Mouse (Mus musculus): ENCODE data around the gene Gm5089.

The Gm5089 gene

GRCm38 (mm10) chr14:122477971-122478573 is 27.2 kb upstream of the Gm5089 start:
- DNase-seq, result no peak

- peak in 1 of 2 experiments; percentile 51 for DNase-seq
Observed at GRCm38 (mm10) chr14:122477261-122477671, 26.4 kb upstream of the Gm5089 start.

GRCm38 (mm10) chr14:122476822-122477215 is 25.9 kb upstream of the Gm5089 start:
- DNase-seq, result no peak

- peak in 1 of 2 experiments; percentile 66 for DNase-seq
Observed at GRCm38 (mm10) chr14:122476041-122476821, 25.3 kb upstream of the Gm5089 start.

GRCm38 (mm10) chr14:122475557-122476040 is 24.7 kb upstream of the Gm5089 start:
- DNase-seq, result no peak

- DNase-seq, result peak; percentile 94 to 97
Observed at GRCm38 (mm10) chr14:122474891-122475556, 24.1 kb upstream of the Gm5089 start, which contains the start of gene Zic2. Gene Zic2 (plus strand): TSS chr14:122475435.

- DNase-seq, result peak; percentile 88 to 93
Observed at GRCm38 (mm10) chr14:122474041-122474890, 23.4 kb upstream of the Gm5089 start.

- DNase-seq, result peak; percentile 45 to 61
Observed at GRCm38 (mm10) chr14:122473211-122473751, 22.4 kb upstream of the Gm5089 start.

GRCm38 (mm10) chr14:122472647-122473046 is 21.7 kb upstream of the Gm5089 start:
- DNase-seq, result peak in 1 of 2 experiments; percentile 48

- DNase-seq, result peak; percentile 45 to 67
Observed at GRCm38 (mm10) chr14:122472161-122472560, 21.2 kb upstream of the Gm5089 start.

DNA sequence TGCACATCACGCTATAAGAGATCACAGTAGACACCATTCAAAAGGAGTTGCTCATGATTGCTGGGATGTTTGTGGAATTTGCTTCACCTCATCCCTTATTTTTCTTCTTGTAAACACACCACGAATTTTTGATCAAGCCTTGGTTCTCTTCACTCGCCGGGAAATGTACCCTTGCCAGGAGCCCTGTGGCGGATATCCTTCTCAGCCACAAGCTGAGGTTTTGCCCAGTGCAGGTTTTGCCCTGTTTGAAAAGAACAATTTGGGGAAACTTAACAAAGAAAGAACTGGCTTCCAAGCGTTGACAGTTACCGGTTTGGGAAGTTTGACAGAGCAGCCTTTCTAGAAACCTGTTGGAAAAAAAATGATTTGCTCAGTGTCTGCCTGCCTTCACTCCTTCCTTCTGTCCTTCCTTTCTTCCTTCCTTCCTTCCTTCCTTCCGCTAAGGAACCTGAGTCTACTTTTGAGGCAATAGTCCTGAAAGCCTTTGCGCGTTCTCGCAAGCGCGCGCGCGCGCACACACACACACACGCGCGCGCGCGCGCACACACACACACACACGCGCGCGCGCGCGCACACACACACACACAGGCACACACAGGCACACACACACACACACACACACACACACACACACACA is 20.7 kb upstream of the Gm5089 start:
- DNase-seq, result peak; percentile 53 to 78

DNA sequence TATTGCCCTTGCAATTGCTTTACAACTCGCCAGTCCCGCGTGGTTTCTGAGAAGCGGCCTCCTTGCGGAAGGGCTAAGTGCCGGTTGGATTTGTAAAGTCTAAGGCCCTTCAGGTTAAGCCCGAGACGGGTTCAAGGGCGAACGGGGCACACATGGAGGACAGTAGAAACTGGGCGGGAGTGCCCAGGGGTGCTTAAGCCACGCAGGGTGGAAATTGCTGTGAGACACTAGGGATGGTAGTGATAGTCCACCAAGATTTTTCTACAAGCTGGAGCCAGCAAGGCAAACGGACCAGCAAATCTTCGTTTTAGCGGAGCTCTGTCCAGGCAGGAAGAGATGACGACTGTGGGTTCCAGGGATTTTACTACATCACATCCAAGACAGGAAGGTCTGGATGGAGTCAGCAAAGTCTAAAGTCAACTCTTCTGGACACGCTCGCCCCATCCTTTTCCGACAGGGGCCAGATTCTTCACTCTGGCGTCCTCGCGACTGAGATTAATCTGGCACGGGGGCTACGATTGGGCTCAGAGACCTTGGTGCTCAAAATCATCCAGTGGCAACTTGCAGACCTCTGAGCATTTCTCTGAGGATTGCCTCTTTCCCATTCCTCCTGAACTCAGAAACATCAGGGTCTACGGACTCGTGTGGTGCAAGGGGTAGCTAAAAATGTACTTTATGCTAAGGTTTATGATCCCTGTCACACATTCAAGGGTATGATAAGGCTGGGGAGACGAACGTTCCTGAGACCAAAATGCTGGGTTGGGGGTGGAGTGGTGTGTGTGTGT is 18.2 kb upstream of the Gm5089 start:
- peak; percentile 47 to 69 for DNase-seq

- DNase-seq, result peak; percentile 54 to 65
Observed at GRCm38 (mm10) chr14:122467926-122468841, 17.3 kb upstream of the Gm5089 start.

GRCm38 (mm10) chr14:122466756-122467362 is 15.9 kb upstream of the Gm5089 start:
- DNase-seq, result peak in 1 of 2 experiments; percentile 18

DNA sequence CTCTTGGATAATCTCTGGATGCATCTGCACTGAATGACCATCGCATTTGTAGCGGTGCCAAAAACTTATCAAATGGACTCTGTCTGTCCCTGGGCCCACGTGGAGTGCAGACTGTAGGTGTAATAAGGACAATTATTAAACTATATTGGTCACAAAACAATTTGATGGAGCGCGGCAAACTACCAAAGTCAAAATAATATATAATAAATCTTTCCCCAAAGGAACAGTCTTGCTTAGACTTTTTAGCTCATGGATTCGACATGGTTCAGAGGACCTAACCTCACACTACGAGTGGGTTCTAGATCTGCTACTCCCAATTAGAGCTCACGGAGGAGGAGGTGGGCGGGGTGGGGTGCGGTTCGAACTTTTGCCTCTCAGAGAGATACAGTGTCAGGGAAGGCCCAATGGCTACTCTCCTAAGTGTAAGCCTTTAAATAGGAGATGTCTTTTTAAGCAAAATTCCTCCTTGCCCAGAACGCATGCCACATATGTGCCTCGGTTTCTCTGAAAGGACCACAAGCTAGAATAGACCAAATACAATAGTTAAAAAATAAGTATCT is 15.1 kb upstream of the Gm5089 start:
- peak in 1 of 2 experiments; percentile 30 for DNase-seq

DNA sequence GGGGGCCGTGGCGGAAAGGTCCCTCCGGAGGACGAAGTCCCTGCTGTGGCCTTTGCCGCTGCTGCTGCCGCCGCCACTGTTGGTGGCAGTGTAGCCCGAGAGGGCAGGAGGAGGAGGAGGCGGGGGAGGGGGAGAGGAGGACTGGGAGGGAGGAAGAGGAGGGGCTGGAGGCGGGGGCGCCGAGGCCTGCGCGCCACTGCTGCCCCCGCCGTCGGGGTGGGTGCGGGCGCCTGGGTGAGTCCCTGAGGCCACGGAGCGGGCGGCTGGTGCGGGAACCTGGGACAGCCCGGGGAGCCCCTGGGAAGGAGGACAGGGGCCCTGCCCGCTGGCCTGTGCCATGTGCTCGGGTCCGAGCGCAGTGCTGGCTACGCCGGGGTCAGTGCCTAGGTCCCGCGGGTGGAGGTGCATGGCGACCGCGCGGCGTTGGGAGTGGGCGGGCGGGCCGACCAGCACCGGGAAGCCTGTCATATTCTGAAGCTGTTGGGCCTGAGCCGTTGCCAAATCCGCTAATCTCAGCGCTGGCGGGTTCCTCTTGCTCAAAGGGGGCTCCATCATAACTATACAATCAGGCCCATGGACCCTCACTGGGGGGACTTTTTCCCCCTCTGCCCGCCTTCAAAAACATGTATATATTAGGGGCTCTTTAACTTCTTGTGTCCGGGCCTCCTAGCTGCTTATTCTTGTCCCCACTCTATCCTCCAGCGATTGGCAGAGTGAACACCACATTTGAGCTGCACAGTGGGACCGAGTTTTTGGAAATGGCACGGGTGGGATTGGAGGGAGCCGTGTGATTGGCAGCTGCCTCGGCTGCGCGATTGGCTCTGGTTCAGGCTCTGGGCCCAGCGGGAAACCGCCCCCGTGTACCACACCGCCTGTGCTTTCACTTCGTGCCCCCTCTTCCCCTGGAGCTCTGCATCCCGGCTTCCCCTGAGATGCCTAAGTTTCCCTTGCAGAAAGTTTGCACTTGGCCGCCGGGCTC is 14.1 kb upstream of the Gm5089 start, which contains the start of gene Zic5:
Gene Zic5, minus strand, starts transcription at position 915 of the 979 bp plus-strand sequence.
- DNase-seq, result peak; percentile 84 to 88

DNA sequence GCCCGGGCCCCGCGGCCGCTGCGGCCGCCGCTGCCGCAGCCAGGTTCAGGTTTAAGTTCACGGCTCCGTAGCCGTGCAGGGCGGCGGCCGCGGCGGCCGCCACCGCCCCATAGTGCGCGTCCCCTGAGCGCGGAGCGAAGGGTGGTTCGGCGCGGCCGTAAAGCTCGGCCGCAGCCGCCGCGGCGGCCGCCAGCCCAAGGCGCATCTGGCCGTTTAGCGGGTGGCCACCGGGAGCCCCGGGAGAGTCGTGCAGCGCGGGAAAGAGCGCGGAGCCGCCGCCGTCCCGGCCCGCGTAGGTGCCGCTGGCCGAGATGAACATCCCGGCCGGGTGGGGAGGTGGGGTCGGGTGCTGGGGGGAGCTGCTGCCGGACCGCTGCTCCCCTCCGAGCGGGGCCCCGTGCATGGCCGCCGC is 13.4 kb upstream of the Gm5089 start:
- no peak for DNase-seq

All from cerebellum, adult 18-20 months (tissue).